Mouse (Mus musculus) spleen, adult 2 months (tissue): ENCODE data around the gene Gm12169. TPM values are rescaled to one million over a fixed set of nuclear protein-coding genes. Genes with fewer than 3 reads are reported as not detected.
"Not testable (repeated sequence)": the region's sequence is repeated elsewhere in the genome, so short reads cannot be mapped to it uniquely, and the experiment has no call there.

Source experiments
- DNase-seq, 2 experiments: peaks; one replicate each; pipeline versions ENCODE4 v3.0.0 to v3.0.0-alpha.2; 2012 to 2021; ENCODE audit warnings: low spot score in 2 of 2, low read depth in 1 of 2
- H3K27ac ChIP-seq: fragments of 200-500 bp; 2 replicates; pipeline ENCODE4 v1.5.1; 2012; ENCODE audit warnings: low read length, inconsistent platforms; ENCODE audit not compliant: insufficient read depth
- H3K27me3 ChIP-seq: fragments of 200-500 bp; 2 replicates; pipeline ENCODE4 v1.6.1; 2012; ENCODE audit warnings: mild to moderate bottlenecking, moderate library complexity, low read length, inconsistent platforms; ENCODE audit not compliant: control insufficient read depth, insufficient read depth
- H3K36me3 ChIP-seq: fragments of 200-500 bp; 2 replicates; pipeline ENCODE4 v1.6.1; 2012; ENCODE audit warnings: mild to moderate bottlenecking, low read length, inconsistent platforms; ENCODE audit not compliant: control insufficient read depth, insufficient read depth
- H3K4me1 ChIP-seq: fragments of 200-500 bp; 2 replicates; pipeline ENCODE4 v1.6.1; 2011; ENCODE audit warnings: inconsistent platforms; ENCODE audit not compliant: control insufficient read depth, insufficient read depth, insufficient read length
- H3K4me3 ChIP-seq: fragments of 200-500 bp; 2 replicates; pipeline ENCODE4 v1.5.1; 2011; ENCODE audit warnings: mild to moderate bottlenecking, inconsistent platforms; ENCODE audit not compliant: insufficient read depth, insufficient read length; ENCODE audit errors: extremely low read depth
- CTCF ChIP-seq: fragments of 200-500 bp; IDR thresholded peaks from 2 replicates; pipeline ENCODE4 v1.5.1; 2011; ENCODE audit warnings: mild to moderate bottlenecking, inconsistent platforms; ENCODE audit not compliant: insufficient read depth, insufficient read length, insufficient replicate concordance; ENCODE audit errors: extremely low read depth
- POLR2A ChIP-seq: fragments of 200-500 bp; IDR thresholded peaks from 2 replicates; pipeline ENCODE4 v1.6.1; 2011; ENCODE audit warnings: low read depth, low read length, inconsistent platforms
- WGBS: fragments of 180-500 bp; shearing (Covaris S2); methylation state at CpG from one replicate; pipeline ENCODE4 v1.1.7; 2018; 5-methylcytosine and 5-hydroxymethylcytosine counted together
- polyA plus RNA-seq: library from polyadenylated mRNA; depleted of rRNA; stranded (reverse); fragments of >200 nt; gene quantifications from 2 replicates; pipeline ENCODE4 v1.2.3, GENCODE M21; 2012

Gene Gm12169
- polyA plus RNA-seq, 1 experiment: not detected

GRCm38 (mm10) chr11:46509900-46510299 lies 14.1 kb upstream of the Gm12169 start:
- no peak for TF ChIP-seq CTCF
- Histone ChIP-seq H3K36me3 (no peaks in the 10 kb centered on the region), H3K27ac (no peak overlapping the region), H3K4me3 (no peak overlapping the region), H3K27me3 (no peaks in the 10 kb centered on the region), H3K4me1 (no peaks in the 10 kb centered on the region)
- WGBS: 93% methylated on average over 5 of the region's 5 CpGs
- DNase-seq: no peak

GRCm38 (mm10) chr11:46521341-46521740 lies 2.7 kb upstream of the Gm12169 start:
- H3K27ac ChIP-seq, H3K27me3 ChIP-seq, H3K36me3 ChIP-seq, H3K4me1 ChIP-seq, DNase-seq, H3K4me3 ChIP-seq: not testable (repeated sequence)
- 87% methylated on average over 5 of the region's 5 CpGs for WGBS

- H3K27me3 ChIP-seq: no peaks in the 10 kb centered on the region
- no peak for DNase-seq
- H3K4me1 ChIP-seq: no peaks in the 10 kb centered on the region
- WGBS: 81% methylated on average over 3 of the region's 3 CpGs
- H3K36me3 ChIP-seq: no peaks in the 10 kb centered on the region
- H3K4me3 ChIP-seq: no peak overlapping the region
- TF ChIP-seq POLR2A (no peak), CTCF (no peak)
- H3K27ac ChIP-seq: no peak overlapping the region
Observed at GRCm38 (mm10) chr11:46522719-46523118, 1.3 kb upstream of the Gm12169 start.

GRCm38 (mm10) chr11:46530149-46530548 lies 6.1 kb downstream of the Gm12169 start:
- TF ChIP-seq CTCF (no peak), POLR2A (no peak)
- Histone ChIP-seq H3K36me3 (no peaks in the 10 kb centered on the region), H3K27ac (no peak overlapping the region), H3K4me3 (no peak overlapping the region), H3K27me3 (no peaks in the 10 kb centered on the region), H3K4me1 (no peaks in the 10 kb centered on the region)
- WGBS: 61% methylated on average over 4 of the region's 4 CpGs
- no peak for DNase-seq

GRCm38 (mm10) chr11:46536978-46537377 lies 13.0 kb downstream of the Gm12169 start:
- Histone ChIP-seq H3K36me3 (no peaks in the 10 kb centered on the region), H3K27ac (no peak overlapping the region), H3K27me3 (no peaks in the 10 kb centered on the region), H3K4me3 (no peak overlapping the region), H3K4me1 (no peaks in the 10 kb centered on the region)
- TF ChIP-seq POLR2A (no peak), CTCF (no peak)
- WGBS: 85% methylated on average over 4 of the region's 4 CpGs
- no peak for DNase-seq

- DNase-seq: no peak
- H3K4me1 ChIP-seq: no peaks in the 10 kb centered on the region
- WGBS: 90% methylated on average over 2 of the region's 2 CpGs
- TF ChIP-seq CTCF: no peak
- TF ChIP-seq POLR2A: no peak
- no peaks in the 10 kb centered on the region for H3K27me3 ChIP-seq
- H3K36me3 ChIP-seq: no peaks in the 10 kb centered on the region
- H3K27ac ChIP-seq: no peak overlapping the region
- H3K4me3 ChIP-seq: no peak overlapping the region
Observed at GRCm38 (mm10) chr11:46543530-46543929, 19.5 kb downstream of the Gm12169 start.

- DNase-seq: no peak
- H3K4me3 ChIP-seq: no peak overlapping the region
- H3K27ac ChIP-seq: no peak overlapping the region
- no peaks in the 10 kb centered on the region for H3K36me3 ChIP-seq
- H3K27me3 ChIP-seq: no peaks in the 10 kb centered on the region
- no peak for TF ChIP-seq CTCF
- TF ChIP-seq POLR2A: no peak
- 88% methylated on average over 4 of the region's 4 CpGs for WGBS
- H3K4me1 ChIP-seq: no peaks in the 10 kb centered on the region
Observed at GRCm38 (mm10) chr11:46549721-46550120, 25.7 kb downstream of the Gm12169 start.
